Mouse (Mus musculus) brain, embryonic 14.5 days (tissue): ENCODE data around the gene Zscan2. TPM values are rescaled to one million over a fixed set of nuclear protein-coding genes. Genes with fewer than 3 reads are reported as not detected.

Experiments used
- DNase-seq: peaks from one replicate; pipeline ENCODE4 v3.0.0-alpha.2; 2011; ENCODE audit warnings: low read depth
- CTCF ChIP-seq: fragments of 200-500 bp; IDR thresholded peaks from 2 replicates; pipeline ENCODE4 v1.5.1; 2012; ENCODE audit warnings: inconsistent platforms, mild to moderate bottlenecking, moderate library complexity, borderline replicate concordance; ENCODE audit not compliant: insufficient read depth, insufficient read length; ENCODE audit errors: extremely low read depth
- POLR2A ChIP-seq: fragments of 200-500 bp; IDR thresholded peaks from 2 replicates; pipeline ENCODE4 v1.6.1; 2012; ENCODE audit warnings: mild to moderate bottlenecking, inconsistent platforms, borderline replicate concordance; ENCODE audit not compliant: poor library complexity, insufficient read depth, insufficient read length, severe bottlenecking; ENCODE audit errors: extremely low read depth
- polyA plus RNA-seq: library from polyadenylated mRNA; depleted of rRNA; stranded (reverse); fragments of >200 nt; gene quantifications from 2 replicates; pipeline ENCODE4 v1.2.3, GENCODE M21; 2012

The Zscan2 gene
- polyA plus RNA-seq, 1 experiment = 37.1 TPM

GRCm38 (mm10) chr7:80893086-80893752 is 32.5 kb downstream of the Zscan2 start:
- TF ChIP-seq CTCF = no peak
- no peak for TF ChIP-seq POLR2A
- no peak for DNase-seq

GRCm38 (mm10) chr7:80893753-80894129 is 33.0 kb downstream of the Zscan2 start:
- DNase-seq = peak; percentile 20
- TF ChIP-seq CTCF = no peak
- no peak for TF ChIP-seq POLR2A

GRCm38 (mm10) chr7:80894196-80894595 is 33.5 kb downstream of the Zscan2 start:
- TF ChIP-seq POLR2A = no peak
- no peak for TF ChIP-seq CTCF
- no peak for DNase-seq

- no peak for DNase-seq
- no peak for TF ChIP-seq POLR2A
- TF ChIP-seq CTCF = no peak
Observed at GRCm38 (mm10) chr7:80894815-80895519, 34.2 kb downstream of the Zscan2 start.

- TF ChIP-seq CTCF (no peak), POLR2A (no peak)
Observed at GRCm38 (mm10) chr7:80897134-80897533, 36.4 kb downstream of the Zscan2 start.

GRCm38 (mm10) chr7:80897721-80898120 is 37.0 kb downstream of the Zscan2 start:
- no peak for DNase-seq

More at GRCm38 (mm10) chr7:80897134-80897533, 36.4 kb downstream of the Zscan2 start:
- no peak for DNase-seq

GRCm38 (mm10) chr7:80900944-80901501 is 40.3 kb downstream of the Zscan2 start, which contains the start of gene Wdr73:
Wdr73 (minus strand) TSS chr7:80901269.
- peak; percentile 98 for DNase-seq
- TF ChIP-seq CTCF (no peak), POLR2A (peak; percentile 79; the same call in 1 of the 2 replicates)

More at GRCm38 (mm10) chr7:80897721-80898120, 37.0 kb downstream of the Zscan2 start:
- no peak for TF ChIP-seq POLR2A
- TF ChIP-seq CTCF = no peak

- TF ChIP-seq POLR2A (no peak), CTCF (no peak)
- DNase-seq = no peak
Observed at GRCm38 (mm10) chr7:80901541-80902274, 41.0 kb downstream of the Zscan2 start.

GRCm38 (mm10) chr7:80903625-80904422 is 43.1 kb downstream of the Zscan2 start:
- TF ChIP-seq POLR2A (no peak), CTCF (no peak)
- no peak for DNase-seq

GRCm38 (mm10) chr7:80904921-80905515 is 44.3 kb downstream of the Zscan2 start, which contains the start of gene Nmb:
Nmb (minus strand) TSS chr7:80905076.
- peak; percentile 84 for DNase-seq
- TF ChIP-seq CTCF (no peak), POLR2A (no peak)
